Mouse (Mus musculus) myocyte (in vitro differentiated cells): ENCODE results near the gene Tlcd2.
A peak's percentile ranks its signal among the peaks of the same experiment; 100 is the strongest.

ENCODE experiments used
- CEBPB ChIP-seq: IDR thresholded peaks from 2 replicates; pipeline ENCODE4 v1.6.1; 2011; ENCODE audit warnings: mild to moderate bottlenecking, moderate library complexity; ENCODE audit not compliant: poor library complexity, insufficient read depth, severe bottlenecking
- E2F4 ChIP-seq: IDR thresholded peaks from one replicate; pipeline ENCODE4 v1.6.1; 2011; ENCODE audit warnings: mild to moderate bottlenecking, control low read depth, moderate library complexity; ENCODE audit not compliant: insufficient read depth
- MAX ChIP-seq: IDR thresholded peaks from one replicate; pipeline ENCODE4 v1.6.1; 2011; ENCODE audit warnings: low read depth, mild to moderate bottlenecking, control low read depth
- MYOD1 ChIP-seq, 3 experiments: IDR thresholded peaks; one replicate each; pipeline ENCODE4 v1.6.1; 2011; ENCODE audit warnings: control low read depth in 2 of 3, low read depth in 2 of 3, mild to moderate bottlenecking in 2 of 3, moderate library complexity in 1 of 3; ENCODE audit not compliant: insufficient read length in 2 of 3, control insufficient read depth in 1 of 3
- MYOG ChIP-seq, 3 experiments: IDR thresholded peaks; one replicate each; pipeline ENCODE4 v1.6.1; 2011; ENCODE audit warnings: control low read depth in 2 of 3, low read depth in 2 of 3, mild to moderate bottlenecking in 2 of 3; ENCODE audit not compliant: insufficient read length in 2 of 3, control insufficient read depth in 1 of 3, insufficient read depth in 1 of 3
- POLR2A ChIP-seq: IDR thresholded peaks from one replicate; pipeline ENCODE4 v1.6.1; 2011; ENCODE audit warnings: low read depth, mild to moderate bottlenecking, control low read depth, moderate library complexity; ENCODE audit not compliant: insufficient read length
- SRF ChIP-seq: IDR thresholded peaks from one replicate; pipeline ENCODE4 v1.6.1; 2011; ENCODE audit warnings: low read depth; ENCODE audit not compliant: control insufficient read depth, insufficient read length
- TCF12 ChIP-seq: IDR thresholded peaks from one replicate; pipeline ENCODE4 v1.6.1; 2011; ENCODE audit warnings: mild to moderate bottlenecking, control low read depth; ENCODE audit not compliant: poor library complexity, insufficient read depth, severe bottlenecking
- TCF3 ChIP-seq: IDR thresholded peaks from one replicate; pipeline ENCODE4 v1.6.1; 2011; ENCODE audit warnings: low read depth, control low read depth; ENCODE audit not compliant: insufficient read length
- USF1 ChIP-seq: IDR thresholded peaks from one replicate; pipeline ENCODE4 v1.6.1; 2011; ENCODE audit warnings: low read depth, mild to moderate bottlenecking, control low read depth, moderate library complexity

DNA sequence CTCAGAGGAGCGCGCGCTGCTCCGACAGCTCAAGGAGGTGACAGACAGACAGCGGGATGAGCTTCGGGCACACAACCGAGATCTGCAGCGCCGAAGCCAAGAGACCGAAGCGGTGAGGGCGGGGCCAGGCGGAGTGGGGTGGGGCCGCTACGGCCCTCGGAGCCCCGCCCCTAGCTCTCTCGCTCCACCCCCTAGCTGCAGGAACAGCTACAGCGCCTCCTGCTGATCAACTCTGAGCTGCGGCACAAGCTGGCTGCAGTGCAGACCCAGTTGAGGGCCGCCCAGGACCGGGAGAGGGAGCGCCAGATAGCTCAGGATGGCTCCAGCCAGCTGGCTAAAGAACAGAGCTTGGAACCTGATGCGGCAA lies 49.1 kb downstream of the Tlcd2 start:
- TF ChIP-seq MYOD1 (IDR thresholded peaks at IDR 0.05; ENCODE audit: control insufficient read depth in 1 of 3, insufficient read length in 2 of 3, low read depth in 2 of 3) (no peak), TCF3 (no peak), POLR2A (peak; percentile 79), USF1 (no peak), TCF12 (no peak), CEBPB (no peak), SRF (no peak), MAX (no peak), E2F4 (no peak), MYOG (IDR thresholded peaks at IDR 0.05; ENCODE audit: control insufficient read depth in 1 of 3, insufficient read depth in 1 of 3, insufficient read length in 2 of 3, low read depth in 2 of 3) (no peak)
